Mouse (Mus musculus) embryo, embryonic 11.5 days (tissue): ENCODE results near the gene Sdad1.
A peak's percentile ranks its signal among the peaks of the same experiment; 100 is the strongest.

ENCODE experiments used
- DNase-seq: peaks from one replicate; pipeline ENCODE4 v3.0.0-alpha.2; 2012; ENCODE audit warnings: low read depth, low spot score

The Sdad1 gene

DNA sequence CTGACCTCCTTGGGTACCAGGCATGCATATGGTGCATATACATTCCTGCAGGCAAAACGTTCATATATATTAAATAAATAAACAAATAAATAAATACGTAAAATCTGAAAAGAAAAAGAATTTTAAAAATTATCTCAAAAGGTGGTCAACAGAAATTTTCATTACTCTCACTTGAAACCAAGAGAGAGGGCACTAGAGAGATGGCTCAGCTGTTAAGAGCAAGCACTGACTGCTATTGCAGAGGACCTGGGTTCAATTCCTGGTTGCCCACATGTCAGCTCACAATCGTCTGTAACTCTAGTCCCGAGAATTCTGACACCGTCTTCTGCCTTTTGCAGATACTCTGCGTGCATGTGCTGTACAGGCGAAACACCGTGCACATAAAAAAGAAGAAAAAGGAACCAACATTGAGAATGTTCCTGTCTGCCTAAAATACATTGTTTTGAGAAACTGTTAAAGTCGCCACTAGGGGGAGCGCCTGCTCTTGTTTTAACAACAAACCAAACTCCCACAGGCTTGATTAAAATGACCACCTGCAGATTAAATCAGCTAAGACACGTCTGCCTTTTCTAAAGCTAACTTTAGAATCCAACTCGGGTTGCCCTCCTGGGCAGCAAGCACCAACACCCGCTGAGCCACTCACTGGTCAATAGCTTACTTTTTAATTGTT lies 1.9 kb upstream of the Sdad1 start:
- DNase-seq: peak; percentile 80

- DNase-seq: no peak
These were observed 6.0 kb downstream of the Sdad1 start for GRCm38 (mm10) chr5:92304291-92304690.

DNA sequence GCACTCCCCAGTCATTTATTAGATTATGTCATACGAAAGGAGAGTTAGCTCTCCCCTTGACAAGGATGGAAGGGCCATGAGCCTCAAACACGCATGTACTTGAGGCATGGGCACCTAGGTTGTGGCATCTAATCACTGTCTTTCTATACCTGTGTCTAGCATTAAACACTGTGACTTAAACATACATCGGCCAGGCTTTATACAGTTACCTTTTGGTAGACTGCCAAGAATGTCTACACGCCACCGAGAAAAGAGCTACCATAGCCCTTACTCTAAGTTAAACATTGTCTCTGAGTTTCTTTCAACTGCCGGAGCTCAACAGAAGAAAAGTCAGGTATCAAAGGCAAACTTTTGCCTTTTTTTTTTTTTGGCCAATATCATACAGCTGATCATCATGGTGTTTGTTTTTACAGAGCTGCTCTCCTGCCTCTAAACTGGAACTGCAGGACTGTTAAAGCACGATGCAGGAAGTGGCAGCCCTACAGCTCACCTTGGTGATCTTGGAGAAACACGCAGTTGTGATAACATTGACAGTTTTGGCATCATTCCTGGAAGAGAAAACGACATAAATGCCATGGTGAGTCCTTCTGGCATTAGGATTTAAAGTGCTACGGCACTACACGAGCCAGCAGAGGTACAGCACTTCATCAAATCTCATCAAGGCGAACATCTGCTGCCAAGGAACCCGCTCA lies 8.0 kb downstream of the Sdad1 start:
- no peak for DNase-seq

DNA sequence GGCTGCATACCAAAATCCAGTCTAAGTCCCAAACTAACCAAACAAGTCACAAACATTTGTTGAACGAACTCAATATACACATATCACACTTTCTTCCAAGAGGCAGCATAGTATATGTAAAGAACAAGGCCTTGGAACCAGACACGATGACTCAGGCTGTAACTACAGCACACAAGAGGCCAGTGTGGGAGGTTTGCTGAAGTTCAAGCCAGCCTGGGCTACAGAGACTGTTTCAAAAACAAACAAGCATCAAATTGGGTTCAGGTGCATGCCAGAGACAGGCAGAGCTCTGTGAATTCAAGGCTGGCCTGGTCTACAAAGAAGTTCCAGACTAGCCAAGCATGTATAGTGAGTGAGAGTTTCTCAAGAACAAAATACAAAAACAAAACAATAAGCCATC lies 15.8 kb downstream of the Sdad1 start:
- DNase-seq: no peak

- DNase-seq: no peak
These were observed 18.4 kb downstream of the Sdad1 start for GRCm38 (mm10) chr5:92291652-92292414.

- DNase-seq: no peak
These were observed 22.4 kb downstream of the Sdad1 start for GRCm38 (mm10) chr5:92287840-92288239.

DNA sequence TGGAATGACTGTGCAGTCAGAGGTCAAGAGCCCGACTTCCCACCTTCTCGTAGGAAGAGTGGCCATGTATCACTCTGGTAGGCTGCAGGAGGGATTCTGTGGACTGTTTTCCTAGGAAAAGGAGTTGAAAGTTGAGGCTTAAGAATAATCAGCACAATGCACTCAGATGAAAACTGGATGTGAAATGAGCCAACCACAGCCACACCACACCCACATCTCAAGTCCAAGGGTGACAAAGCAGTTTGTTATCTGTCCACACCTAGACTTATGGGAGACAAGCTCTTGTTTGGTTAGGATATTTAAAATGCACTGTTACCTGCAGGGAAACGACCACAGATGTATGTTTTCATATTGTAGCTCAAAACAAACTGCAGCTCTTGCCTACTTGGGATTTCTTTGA lies 27.2 kb downstream of the Sdad1 start:
- DNase-seq: no peak

- no peak for DNase-seq
These were observed 27.7 kb downstream of the Sdad1 start for GRCm38 (mm10) chr5:92282571-92282970.

DNA sequence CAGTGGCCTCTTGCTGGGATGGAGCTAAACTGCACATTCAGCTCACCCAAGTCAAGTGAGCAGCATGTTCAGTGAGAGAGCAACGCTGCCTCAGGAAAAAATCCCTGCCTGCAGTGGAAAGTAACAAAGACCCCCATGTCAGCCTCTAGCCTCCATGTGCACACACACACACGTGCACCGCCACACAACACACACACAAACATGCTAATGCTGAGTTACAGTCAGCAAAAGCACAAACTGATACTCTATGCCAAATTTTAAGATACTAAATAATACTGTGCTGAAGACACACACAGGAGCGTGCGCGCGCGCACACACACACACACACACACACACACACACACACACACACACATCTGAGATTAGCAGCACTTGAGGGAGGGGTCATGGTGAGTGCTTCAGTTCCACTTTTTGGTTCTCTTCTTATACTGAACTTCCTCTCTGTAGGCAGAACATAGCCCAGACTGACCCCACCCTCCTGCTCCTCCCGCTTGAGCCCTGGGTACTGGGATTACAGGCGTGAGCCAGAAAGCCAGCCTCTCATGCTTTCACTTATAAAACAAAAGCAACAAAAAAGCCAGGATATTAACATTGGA lies 31.2 kb downstream of the Sdad1 start:
- DNase-seq: no peak

DNA sequence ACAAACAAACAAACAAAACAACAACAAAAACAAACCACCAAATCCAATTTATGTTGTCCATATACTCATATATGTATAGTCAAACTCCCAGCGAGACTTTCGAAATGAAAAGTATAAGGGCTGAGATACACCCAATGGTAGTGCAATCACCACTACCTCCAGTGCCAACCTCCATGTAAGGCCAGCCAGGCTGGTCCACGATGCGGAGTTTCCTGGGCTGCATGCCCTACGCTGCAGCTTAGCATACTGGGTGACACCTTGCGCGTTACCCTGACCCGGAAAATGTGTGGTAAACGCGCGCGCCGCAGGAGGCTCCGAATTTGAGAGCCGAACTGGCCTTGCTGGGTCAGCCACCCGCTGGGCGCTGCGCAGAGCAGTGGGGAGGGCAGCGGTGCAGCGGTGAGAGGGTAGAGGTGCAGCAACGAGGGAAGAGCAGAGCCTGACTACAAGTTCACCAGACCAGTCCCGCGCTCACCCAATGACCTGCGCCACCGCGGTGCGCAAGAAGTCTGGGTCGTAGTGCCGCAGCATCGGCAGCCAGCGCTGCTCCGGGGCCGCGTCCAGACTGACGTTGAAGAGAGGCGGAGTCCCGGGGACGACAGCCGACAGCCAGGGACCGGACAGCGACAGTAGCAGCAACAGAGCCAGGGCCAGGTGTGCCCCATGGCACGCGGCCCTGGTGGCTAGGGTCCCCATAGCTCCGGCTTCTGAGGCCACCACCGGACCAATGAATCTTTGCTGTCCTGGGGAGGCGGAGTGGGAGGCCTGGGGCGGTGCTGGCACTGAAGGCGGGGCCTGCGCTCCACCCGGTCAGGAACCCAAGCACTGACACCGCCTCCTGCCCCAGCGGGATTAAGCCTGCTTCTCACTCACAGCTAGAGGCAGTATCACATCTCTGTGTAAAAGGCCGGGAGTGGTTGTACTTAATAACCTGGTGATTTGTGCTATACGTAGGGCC lies 32.6 kb downstream of the Sdad1 start, which contains the start of gene Naaa:
TSS of gene Naaa (minus strand) at position 734 of the 958 bp plus-strand sequence.
- peak; percentile 65 for DNase-seq

- DNase-seq: no peak
These were observed 39.8 kb downstream of the Sdad1 start for GRCm38 (mm10) chr5:92270496-92270895.

GRCm38 (mm10) chr5:92263761-92264359 lies 46.4 kb downstream of the Sdad1 start:
- no peak for DNase-seq

DNA sequence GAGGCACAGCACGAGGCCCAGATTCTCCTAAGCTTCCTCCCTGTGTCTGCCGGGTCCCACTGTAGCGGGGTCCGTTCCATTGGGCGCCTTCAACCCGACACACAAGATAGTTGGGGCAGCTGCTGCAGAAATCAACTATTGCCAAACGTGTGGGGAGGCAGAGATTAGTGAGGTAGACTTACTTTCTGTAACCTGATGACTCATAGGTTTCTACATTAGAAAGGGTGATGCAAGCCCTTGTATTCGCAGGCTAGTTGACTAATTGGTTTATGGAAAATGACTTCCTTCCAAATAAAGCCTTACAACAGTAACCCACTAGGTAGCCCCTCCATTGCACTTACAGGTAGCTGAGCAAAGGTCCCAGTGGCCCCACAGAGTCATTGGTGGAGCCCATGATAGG lies 47.6 kb downstream of the Sdad1 start:
- DNase-seq: no peak

DNA sequence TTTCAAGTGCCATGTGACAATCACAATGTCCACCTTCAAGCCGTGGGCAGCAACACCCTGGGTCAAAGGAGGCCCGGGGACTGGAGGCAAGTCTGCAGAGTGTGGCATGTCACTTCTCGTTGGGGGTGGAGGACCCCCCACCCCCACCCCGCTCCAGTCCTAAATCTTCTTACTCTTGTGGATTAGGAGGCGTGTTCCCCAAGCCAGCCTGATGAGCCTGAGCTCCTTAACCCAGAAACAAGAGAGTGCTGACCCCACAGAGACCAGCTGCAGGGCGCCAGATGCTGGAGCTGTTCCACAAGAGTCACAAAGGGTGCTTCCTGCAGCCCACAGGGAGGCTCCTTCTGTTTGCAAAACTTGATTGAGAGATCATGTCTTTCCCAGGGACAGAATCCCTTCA lies 54.1 kb downstream of the Sdad1 start, which contains the start of gene Ppef2:
TSS of gene Ppef2 (minus strand) at position 61 of the 400 bp plus-strand sequence.
- no peak for DNase-seq

DNA sequence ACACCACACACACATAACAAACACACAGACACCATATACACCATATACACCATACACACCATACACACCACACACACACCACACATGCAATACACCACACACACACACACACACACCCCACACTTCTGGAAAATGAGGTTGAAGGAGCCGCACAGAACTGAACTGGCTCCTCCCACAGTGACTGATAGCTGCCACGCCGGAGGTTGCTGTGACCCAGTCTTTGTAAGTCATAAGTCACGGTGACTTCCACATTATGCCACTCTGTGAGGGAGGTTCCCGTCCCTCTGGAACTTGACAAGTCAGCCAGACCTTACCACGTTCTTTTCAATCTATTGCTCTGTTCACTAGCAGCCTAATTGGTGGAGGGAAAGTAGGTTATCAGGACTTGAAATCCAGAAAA lies 55.8 kb downstream of the Sdad1 start:
- DNase-seq: no peak

- DNase-seq: no peak
These were observed 57.4 kb downstream of the Sdad1 start for GRCm38 (mm10) chr5:92252797-92253343.

- no peak for DNase-seq
These were observed 58.2 kb downstream of the Sdad1 start for GRCm38 (mm10) chr5:92252031-92252430.

DNA sequence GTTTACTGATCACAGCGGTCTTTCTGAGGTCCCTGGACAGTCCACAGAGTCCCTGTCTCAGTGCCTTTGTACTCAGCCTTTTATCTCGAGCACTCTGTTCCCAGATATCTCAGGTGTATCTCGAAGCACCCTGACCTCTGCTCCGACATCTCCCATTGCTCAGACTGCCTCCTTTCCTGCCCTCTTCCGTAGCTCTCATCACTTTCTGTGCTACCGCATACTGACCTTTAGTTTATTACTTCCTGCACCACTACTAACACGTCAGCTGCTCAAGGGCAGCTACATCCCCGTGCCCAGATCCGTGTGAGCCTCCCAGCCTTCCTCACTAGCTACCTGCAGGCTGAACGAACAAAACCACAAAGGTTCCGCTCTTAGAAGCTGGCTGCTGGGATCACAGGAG lies 61.7 kb downstream of the Sdad1 start:
- DNase-seq: no peak

- DNase-seq: no peak
These were observed 64.8 kb downstream of the Sdad1 start for GRCm38 (mm10) chr5:92245483-92245882.

DNA sequence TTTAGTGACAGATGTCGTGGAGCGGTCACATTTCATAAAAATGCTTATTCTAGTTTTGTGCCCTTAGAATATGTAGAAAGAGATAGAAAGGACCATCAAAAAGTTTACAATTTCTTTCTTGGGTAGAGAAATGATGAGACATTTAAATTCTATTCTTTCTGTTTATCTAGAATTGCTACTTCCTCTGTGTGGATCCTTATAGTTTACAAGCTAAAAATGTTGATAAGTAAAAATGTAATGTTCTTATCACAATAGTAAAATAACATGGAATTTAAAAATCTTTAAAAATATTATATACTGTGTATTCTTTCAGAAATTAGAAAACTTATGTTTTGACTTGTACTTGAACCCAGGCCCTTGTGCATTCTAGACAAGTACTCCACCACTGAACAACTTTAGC lies 65.4 kb downstream of the Sdad1 start:
- no peak for DNase-seq
